Mouse (Mus musculus) ZHBTc4 (cell line): ENCODE measurements around the gene H2-T3.
"Not testable (repeated sequence)": the region's sequence is repeated elsewhere in the genome, so short reads cannot be mapped to it uniquely, and the experiment has no call there.

Experiments
- DNase-seq: peaks from one replicate; pipeline ENCODE4 v3.0.0-alpha.2; 2011; ENCODE audit warnings: low read depth, low spot score

H2-T3 gene

GRCm38 (mm10) chr17:36178938-36179337 is 11.1 kb downstream of the H2-T3 start:
- DNase-seq: not testable (repeated sequence)

- not testable (repeated sequence) for DNase-seq
Measured at GRCm38 (mm10) chr17:36176132-36176531, 14.0 kb downstream of the H2-T3 start.

DNA sequence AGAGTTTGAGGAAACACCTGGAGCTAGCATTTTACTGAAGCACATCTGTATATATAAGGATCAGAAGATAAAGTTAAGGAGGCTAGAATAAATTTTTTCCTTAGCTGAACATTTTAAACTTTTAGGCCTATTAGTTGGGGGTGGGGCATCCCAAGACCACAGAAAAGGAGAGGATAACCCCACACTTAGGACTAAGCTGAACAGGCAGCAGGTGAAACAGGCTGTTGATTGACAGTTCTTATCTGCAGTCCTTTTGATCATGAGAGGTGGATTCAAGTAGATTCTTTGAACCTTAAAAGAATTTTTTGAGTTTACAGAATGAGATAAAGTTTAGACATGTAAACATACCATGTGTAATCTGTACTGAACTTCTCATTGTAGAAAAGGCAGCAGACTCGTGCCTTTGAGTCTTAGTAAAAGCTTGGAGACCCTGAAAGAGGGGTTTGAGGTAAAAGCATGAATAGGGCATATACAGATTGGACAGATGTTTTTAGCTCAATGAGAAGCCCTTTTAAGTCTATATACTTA is 19.7 kb downstream of the H2-T3 start:
- no peak for DNase-seq

GRCm38 (mm10) chr17:36169753-36170152 is 20.3 kb downstream of the H2-T3 start:
- no peak for DNase-seq

DNA sequence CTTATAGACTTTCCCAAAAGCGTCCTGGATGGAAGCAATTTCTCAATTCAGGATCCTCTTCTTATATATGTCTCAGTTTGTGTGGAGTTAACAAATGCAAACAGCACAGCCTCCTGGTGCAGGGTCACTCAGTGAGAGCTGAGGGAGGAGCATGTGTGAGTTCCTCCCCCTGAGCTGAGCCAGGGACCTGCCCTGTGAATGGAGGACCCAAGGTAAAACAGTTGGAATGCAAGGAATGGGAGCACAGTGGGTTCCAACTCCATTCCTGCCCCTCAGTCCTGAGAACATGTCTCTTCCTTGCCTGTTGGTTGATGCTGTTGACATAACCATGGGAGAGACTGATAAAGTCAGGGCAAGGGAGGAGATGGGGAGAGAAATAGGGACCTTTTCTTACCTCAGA is 21.0 kb downstream of the H2-T3 start:
- not testable (repeated sequence) for DNase-seq

DNA sequence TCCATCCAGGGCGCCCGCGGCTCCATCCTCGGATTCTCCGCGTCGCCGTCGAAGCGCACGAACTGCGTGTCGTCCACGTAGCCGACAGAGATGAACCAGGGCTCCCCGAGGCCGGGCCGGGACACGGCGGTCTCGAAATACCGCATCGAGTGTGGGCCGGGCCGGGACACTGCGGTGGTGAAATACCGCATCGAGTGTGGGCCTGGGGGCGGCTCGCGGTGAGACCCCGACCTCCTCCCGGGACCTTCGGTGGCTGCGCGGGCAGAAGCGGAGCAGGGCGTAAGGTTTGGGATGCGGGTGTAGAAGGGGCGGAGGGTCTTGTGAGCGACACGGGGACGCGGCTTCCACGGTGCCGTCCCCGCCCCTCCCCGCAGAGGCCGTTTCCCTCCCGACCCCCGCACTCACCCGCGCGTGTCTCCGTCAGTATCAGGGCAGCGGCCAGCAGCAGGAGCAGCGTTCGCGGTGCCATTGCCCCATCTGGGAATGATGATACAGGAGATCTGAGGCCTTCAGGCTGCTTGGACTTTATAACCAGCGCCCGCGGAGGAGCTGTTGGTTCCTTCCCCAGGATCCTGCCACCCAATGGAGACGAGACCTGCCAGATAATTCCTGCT is 21.9 kb downstream of the H2-T3 start, which contains the start of gene Gm8909:
TSS of gene Gm8909 (minus strand) at position 499 of the 614 bp plus-strand sequence.
- no peak for DNase-seq

DNA sequence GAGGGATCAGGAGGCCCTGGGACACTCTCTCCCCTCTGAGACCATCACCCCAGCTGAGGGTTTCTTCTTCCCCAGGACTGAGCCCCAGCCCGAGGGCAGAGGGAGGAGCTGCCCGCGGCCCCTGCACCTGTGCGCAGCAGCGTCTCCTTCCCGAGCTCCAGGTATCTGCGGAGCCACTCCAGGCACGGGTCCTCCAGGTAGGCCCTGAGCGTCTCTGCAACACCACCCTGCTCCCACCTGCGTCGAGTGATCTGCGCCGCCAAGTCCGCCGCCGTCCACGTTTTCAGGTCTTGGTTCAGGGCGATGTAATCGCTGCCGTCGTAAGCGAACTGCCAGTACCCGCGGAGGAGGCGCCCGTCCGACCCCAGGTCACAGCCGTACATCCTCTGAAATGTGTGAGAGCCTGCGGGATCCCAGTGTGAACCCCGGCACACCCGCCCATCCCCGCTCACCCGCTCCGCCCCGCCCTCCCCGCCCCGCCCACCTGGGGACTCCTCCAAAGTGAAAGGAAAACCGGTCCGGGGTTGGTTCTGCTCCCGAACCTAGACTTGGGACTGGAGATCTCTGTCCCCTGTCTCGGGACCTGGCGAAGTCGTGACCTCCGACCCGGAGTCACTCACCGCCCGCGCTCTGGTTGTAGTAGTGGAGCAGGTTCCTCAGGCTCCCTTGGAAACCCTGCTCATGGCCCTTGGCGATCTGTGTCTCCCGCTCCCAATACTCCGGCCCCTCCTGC is 22.6 kb downstream of the H2-T3 start:
- no peak for DNase-seq

DNA sequence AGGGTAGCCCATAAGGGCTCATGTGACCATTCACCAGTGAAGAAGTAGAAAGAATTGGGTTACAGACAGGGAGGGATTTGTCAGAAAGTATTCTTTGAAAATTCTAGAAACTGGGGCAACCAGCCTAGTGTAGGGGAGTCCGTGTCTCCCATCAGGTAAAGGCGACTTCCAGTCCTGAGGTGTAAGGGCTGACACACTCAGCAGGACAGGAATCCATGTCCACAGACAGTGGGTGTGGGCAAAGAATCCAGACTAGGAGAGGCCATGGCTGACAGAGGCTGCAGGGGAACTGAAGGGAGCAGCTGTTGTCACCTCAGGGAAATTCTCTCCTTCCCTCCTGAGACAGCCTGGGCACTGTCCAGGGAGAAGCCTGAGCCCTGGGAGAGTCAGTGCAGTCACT is 23.2 kb downstream of the H2-T3 start:
- DNase-seq: not testable (repeated sequence)

- peak; percentile 30 for DNase-seq
Measured at GRCm38 (mm10) chr17:36161129-36162051, 28.7 kb downstream of the H2-T3 start.

DNA sequence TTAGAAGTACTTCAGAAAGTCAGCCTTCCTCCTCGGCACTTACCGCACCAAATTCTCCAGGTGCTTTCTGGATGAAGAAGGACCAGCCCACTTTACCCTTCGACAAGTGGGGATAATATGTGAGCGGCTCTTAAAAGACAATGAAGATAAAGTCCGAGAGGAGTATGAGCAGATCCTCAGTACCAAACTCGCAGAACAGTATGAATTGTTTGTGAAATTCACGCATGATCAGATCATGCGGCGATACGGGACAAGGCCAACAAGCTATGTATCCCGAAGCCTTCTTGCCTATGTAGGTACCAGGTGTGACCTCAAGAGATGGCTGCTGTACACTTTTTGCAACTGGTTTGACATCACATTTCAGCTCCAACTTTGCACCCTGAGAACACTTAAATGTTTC is 31.8 kb downstream of the H2-T3 start:
- DNase-seq: not testable (repeated sequence)

DNA sequence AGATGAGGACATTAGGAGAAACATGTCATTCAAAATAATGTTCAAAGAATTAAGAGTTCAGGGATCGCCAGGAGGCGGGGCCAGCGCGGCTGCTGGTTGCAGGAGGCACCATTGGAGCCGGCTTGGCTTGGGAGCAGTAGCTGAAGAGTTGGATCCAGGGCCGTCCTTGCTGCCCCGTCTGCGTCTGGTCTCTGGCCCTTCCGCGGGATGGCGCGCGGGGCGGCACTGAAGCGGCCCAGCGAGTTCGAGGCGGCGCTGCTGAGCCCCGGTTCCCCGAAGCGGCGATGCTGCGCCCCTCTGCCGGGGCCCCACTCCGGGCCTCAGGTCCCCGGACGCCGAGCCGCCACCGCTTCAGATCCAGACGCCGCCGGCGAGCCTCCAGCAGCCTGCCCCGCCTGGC is 32.3 kb downstream of the H2-T3 start:
- not testable (repeated sequence) for DNase-seq

- DNase-seq: no peak
Measured at GRCm38 (mm10) chr17:36154271-36155149, 35.6 kb downstream of the H2-T3 start.

DNA sequence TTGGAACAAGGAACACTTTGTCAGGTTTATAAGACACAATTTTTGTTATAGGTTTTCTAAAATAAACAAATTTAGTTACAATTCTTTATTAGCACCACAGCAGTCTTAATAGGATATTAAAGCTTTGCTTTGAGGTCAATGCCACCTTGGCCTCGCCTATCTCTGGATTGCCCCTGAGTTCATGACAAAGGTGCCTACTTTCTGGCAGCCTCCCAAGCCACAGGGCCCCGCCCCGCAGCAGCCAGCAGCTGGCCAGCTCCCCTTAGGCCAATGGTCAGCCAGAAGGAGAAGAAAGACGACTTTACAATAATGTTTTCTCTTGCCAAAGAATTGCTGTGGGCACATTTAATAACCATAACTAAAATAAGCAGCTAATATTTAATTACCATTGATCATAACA is 38.9 kb downstream of the H2-T3 start:
- DNase-seq: not testable (repeated sequence)

DNA sequence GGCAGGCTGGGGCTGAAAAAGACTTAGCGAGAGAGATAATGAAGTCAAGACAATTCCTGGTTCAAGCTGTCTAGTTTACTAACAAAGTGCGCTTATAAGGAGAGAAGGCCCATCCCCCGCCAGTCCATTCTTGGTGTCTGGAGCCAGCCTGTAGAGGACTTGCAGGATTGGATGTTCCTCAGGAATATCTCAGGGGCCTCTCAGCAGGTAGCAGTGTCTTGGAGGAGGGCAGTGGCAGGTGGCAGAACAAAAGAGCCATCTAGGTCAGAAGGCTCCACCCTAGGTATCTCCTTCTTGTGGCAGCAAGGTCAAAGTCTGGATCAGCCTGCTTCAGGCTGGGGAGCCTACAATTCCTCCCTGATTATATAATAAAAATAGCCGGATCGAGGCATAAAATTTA is 41.6 kb downstream of the H2-T3 start:
- not testable (repeated sequence) for DNase-seq

- not testable (repeated sequence) for DNase-seq
Measured at GRCm38 (mm10) chr17:36146937-36147336, 43.1 kb downstream of the H2-T3 start.

- DNase-seq: peak; percentile 44
Measured at GRCm38 (mm10) chr17:36145861-36146156, 44.3 kb downstream of the H2-T3 start.

- DNase-seq: peak; percentile 47
Measured at GRCm38 (mm10) chr17:36145111-36145860, 44.8 kb downstream of the H2-T3 start.

DNA sequence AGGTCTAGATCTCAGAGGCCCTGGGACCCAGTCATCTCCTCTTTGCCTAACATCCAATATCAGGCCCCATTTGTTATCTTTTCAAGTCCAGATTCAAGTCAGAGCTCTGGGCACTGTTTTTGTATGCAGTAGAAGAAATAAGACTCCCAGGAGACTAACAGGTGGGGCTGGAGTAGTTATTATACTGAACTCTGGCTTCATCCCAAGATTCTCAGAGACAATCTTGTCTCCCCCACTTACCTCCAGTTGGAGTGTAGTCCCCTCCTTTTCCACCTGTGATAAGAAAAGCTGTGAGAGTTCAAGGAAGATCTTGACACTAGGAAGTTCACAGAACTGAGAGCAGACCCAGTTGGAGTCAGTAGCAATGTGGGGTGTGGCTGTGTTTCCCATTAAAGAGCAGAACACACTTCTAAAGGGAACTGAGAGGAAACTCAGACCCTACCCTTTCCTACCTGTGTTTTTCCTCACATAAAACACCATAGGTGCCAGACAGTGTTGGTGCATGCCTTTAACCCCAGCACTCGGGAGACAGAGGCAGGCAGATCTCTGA is 53.7 kb downstream of the H2-T3 start:
- not testable (repeated sequence) for DNase-seq
